Mouse (Mus musculus): ENCODE data around the gene Vmn2r47. TPM values are rescaled to one million over a fixed set of nuclear protein-coding genes. Genes with fewer than 3 reads are reported as not detected.

The Vmn2r47 gene
- not detected for polyA plus RNA-seq (2014; fragmentation: Illumina TruSeq; extraction: RNeasy Lipid Tissue Mini Kit (QIAGEN cat#74804); ENCODE audit: low read depth, low replicate concordance)

GRCm38 (mm10) chr7:9841225-9841624, at the start of gene Vmn2r47:
TSS of gene Vmn2r47 (minus strand) at chr7:9841325.

GRCm38 (mm10) chr7:9770471-9770870, 70.7 kb downstream of the Vmn2r47 start, which contains the start of gene Vmn2r46:
TSS of gene Vmn2r46 (minus strand) at chr7:9770571.

Other genes starting within 250 kb of the Vmn2r47 start
- not detected for gene Vmn2r46, start 70.8 kb downstream of the Vmn2r47 start, polyA plus RNA-seq (2014; fragmentation: Illumina TruSeq; extraction: RNeasy Lipid Tissue Mini Kit (QIAGEN cat#74804); ENCODE audit: low read depth, low replicate concordance)
- gene Vmn2r48, start 112.3 kb upstream of the Vmn2r47 start, polyA plus RNA-seq (2014; fragmentation: Illumina TruSeq; extraction: RNeasy Lipid Tissue Mini Kit (QIAGEN cat#74804); ENCODE audit: low read depth, low replicate concordance) = not detected
- gene Vmn2r49, start 150.9 kb upstream of the Vmn2r47 start, polyA plus RNA-seq (2014; fragmentation: Illumina TruSeq; extraction: RNeasy Lipid Tissue Mini Kit (QIAGEN cat#74804); ENCODE audit: low read depth, low replicate concordance) = not detected
- gene Vmn2r50, start 212.0 kb upstream of the Vmn2r47 start, polyA plus RNA-seq (2014; fragmentation: Illumina TruSeq; extraction: RNeasy Lipid Tissue Mini Kit (QIAGEN cat#74804); ENCODE audit: low read depth, low replicate concordance) = not detected